Mouse (Mus musculus) forelimb bud, embryonic 11.5 days (tissue): ENCODE results near the gene Rbbp8nl.

Source experiments
- DNase-seq: peaks from one replicate; pipeline ENCODE4 v3.0.0-alpha.2; 2012; ENCODE audit warnings: low read depth, low spot score

Gene Rbbp8nl

GRCm38 (mm10) chr2:180257963-180258865, 31.5 kb downstream of the Rbbp8nl start:
- DNase-seq: no peak

- peak; percentile 99 for DNase-seq
Measured at GRCm38 (mm10) chr2:180257001-180257521, 32.6 kb downstream of the Rbbp8nl start, which contains the start of gene Rps21. Gene Rps21, plus strand, starts transcription at chr2:180257377.

DNA sequence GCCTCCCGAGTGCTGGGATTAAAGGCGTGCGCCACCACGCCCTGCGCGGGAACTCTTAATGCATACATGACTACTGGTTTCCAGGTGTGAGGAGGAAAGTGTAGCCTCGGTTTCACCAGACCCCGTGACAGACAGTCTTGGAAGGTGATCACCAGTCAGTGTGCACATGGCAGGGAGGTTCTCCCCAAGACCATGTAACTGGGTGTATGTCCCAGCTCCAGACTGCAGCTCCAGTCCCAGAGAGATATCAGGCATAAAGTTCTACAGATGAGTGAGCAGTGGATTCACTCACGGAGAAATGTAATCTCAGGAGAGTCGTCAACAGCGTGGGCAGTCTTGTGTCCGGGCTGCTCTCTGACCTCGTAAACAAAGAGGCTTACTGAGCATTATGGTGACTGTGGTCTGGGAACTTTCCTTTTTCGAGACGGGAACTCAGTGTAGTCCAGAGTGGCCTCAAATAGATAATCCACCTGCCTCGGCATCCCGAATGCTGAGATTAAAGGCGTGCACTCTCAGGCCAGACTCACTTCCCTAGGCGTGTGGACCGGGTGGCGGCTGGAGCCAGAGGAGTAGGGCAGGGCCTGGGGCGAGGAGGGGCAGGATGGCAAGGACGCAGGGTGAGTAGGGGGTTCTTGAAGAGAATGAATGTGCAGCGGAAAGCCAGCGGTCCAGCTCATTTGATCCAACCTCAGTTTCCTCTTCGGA, 33.2 kb downstream of the Rbbp8nl start:
- no peak for DNase-seq

- DNase-seq: no peak
Measured at GRCm38 (mm10) chr2:180255701-180256100, 34.0 kb downstream of the Rbbp8nl start.

GRCm38 (mm10) chr2:180254436-180255209, 35.1 kb downstream of the Rbbp8nl start:
- DNase-seq: no peak

- no peak for DNase-seq
Measured at GRCm38 (mm10) chr2:180251838-180252237, 37.8 kb downstream of the Rbbp8nl start.

DNA sequence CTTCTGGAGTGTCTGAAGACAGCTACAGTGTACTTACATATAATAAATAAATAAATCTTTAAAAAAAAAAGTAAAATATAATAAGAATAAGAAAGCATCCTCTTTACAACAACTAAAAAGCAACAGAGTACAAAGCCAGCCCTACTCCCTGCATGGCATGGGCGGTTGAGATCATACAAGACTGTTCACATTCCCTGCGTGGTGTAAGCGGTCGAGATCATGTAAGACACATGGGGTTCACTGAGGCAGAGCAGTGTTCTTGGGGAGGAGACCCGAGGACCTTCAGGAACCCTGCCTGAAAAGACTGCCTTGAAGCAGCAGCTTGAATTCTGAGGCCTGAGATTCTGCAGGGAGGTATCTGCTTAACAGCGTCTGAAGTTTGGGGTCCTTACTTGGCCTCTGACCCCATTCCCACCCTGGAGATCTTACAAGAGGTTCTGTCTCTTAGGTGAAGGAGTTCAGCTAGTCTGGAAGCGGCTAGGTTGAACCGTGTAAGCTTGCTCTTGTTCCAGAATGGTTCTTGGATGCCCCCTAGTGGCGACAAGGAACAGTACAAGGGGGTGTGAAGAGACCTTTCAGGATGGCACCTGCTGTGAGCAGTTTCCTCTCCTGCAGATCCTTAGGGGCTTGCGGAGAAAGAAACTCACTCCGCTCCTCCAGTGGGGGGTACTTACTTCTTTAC, 38.6 kb downstream of the Rbbp8nl start:
- DNase-seq: peak; percentile 90

GRCm38 (mm10) chr2:180248947-180249660, 40.6 kb downstream of the Rbbp8nl start:
- DNase-seq: no peak

DNA sequence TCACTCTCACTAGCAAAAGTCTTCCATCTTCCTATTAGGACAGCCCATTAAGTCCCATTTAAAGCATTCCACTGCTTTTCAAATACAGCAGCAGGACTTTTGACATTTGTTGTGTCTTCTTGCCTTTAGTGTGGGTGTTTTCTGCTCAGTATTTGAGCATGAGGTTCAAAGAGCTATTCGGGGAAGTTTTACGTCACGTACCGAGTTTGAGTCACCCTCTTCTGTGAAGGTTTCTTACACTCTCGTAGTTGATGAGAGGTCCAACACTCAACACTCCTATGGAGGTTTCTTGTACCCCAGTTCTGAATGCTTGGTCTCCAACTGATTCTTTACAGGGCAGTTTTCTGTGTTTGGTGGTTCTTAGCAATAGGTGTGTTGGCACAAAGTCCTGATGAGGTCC, 41.8 kb downstream of the Rbbp8nl start:
- no peak for DNase-seq

GRCm38 (mm10) chr2:180243108-180243507, 46.6 kb downstream of the Rbbp8nl start:
- DNase-seq: no peak

DNA sequence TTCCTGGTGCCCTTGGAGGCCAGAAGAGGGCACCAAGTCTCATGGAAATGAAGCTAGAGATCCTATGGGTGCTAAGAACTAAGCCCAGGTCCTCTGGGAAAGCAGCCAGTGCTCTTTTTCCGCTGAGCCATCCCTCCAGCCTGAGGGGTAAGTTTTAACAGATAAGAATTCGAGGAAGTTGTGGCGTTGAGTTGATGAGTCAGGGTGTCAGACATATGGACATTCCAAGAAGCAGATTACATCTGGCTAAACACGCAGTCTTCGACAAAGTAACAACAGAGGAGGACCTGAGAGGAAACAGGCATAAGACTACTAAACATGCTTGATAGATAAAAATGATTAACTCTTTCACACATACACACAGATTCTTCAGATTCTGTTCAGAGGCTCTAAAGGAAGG, 51.1 kb downstream of the Rbbp8nl start:
- DNase-seq: no peak

GRCm38 (mm10) chr2:180237601-180238345, 51.9 kb downstream of the Rbbp8nl start:
- DNase-seq: no peak

DNA sequence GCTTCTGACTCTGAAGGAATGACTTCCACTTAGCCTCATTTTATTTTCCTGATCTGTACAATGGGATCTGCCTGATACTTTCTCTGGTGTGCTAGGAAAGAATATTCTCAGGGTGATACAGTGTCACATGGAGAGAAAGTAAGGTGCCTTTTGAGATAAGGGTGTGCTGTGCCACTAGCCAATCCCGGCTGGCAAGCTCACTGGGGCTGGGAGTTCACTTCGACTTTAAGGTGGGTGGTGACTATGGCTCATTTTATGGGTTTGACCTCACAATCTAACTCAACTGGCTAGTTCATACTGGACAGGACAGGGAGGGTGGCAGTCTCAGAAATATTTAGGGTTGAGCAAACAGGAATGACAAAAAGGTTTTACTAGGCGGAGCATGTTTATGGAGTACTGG, 52.7 kb downstream of the Rbbp8nl start:
- DNase-seq: no peak

DNA sequence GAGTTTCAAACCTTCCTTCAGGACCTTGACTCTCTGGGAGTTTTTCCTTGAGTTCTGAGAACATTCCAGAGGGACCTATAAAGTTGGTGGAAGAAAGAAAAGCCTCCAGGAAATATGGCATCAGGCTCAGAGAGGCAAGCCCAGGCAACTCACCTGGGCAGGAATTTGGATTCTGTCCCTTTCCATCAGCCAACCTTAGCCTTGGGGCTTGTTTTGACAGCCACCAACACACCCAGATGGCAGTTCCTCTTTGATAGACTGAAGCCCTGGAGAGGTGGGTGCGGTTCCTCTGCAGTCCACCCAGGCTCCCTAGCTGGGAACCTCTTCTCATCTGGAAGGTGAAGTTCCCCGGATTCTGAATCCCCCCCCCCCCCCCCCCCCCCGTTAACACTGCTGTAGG, 53.2 kb downstream of the Rbbp8nl start:
- DNase-seq: no peak

- no peak for DNase-seq
Measured at GRCm38 (mm10) chr2:180235788-180236187, 53.9 kb downstream of the Rbbp8nl start.

GRCm38 (mm10) chr2:180234980-180235379, 54.7 kb downstream of the Rbbp8nl start:
- DNase-seq: no peak

- DNase-seq: no peak
Measured at GRCm38 (mm10) chr2:180234353-180234752, 55.3 kb downstream of the Rbbp8nl start.

DNA sequence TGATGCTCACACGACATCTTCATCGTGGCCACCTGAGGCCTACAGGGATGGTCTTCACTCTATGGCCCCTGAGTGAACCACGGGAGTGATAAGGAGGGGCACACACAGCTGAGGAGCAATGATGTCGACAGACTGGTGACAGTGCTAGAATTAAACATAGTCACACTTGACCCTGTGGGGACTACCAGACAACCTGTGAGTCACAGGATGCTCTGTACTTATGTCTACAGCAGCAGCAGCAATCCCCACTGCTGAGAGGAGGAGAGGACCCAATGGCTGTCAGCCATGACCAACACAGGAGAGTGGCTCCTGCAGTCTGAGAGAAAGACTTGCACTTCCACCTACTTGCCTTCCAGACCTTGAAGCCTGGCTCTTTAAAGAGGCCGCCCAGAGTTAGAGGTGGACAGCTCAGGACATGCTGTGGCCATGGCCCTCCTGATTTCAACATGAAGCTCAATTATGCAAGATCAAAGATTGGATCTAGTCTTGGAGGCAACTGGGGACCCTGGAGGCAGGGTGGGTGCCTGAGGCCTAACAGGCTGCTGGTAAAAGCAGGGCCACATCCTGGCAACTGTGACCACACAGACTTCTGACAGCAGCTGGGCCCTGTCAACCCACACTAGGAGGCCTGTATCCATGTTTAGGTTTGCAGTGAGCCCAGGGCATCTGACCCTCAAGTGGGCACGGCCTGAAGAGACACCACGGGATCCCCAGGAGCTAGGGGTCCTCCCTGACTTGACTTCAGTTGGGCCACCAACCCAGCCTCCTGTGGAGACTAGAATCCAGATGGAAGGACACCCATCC, 56.4 kb downstream of the Rbbp8nl start:
- DNase-seq: no peak

GRCm38 (mm10) chr2:180230482-180230881, 59.2 kb downstream of the Rbbp8nl start:
- no peak for DNase-seq
